Mouse (Mus musculus): ENCODE measurements around the gene Pip5k1c.

The Pip5k1c gene

GRCm38 (mm10) chr10:81323791-81324530 lies 31.2 kb downstream of the Pip5k1c start:
- DNase-seq (ENCODE audit: extremely low spot score): no peak

- DNase-seq (ENCODE audit: extremely low spot score): no peak
Observed at GRCm38 (mm10) chr10:81325176-81325575, 32.4 kb downstream of the Pip5k1c start.

- DNase-seq (ENCODE audit: extremely low spot score): no peak
Observed at GRCm38 (mm10) chr10:81325781-81326180, 33.0 kb downstream of the Pip5k1c start.

- no peak for DNase-seq (ENCODE audit: extremely low spot score)
Observed at GRCm38 (mm10) chr10:81326858-81327257, 34.1 kb downstream of the Pip5k1c start.

GRCm38 (mm10) chr10:81327959-81328358 lies 35.2 kb downstream of the Pip5k1c start:
- DNase-seq (ENCODE audit: extremely low spot score): no peak

GRCm38 (mm10) chr10:81328386-81328785 lies 35.6 kb downstream of the Pip5k1c start, which contains the start of gene Tbxa2r:
Gene Tbxa2r (plus strand): TSS chr10:81328731.
- DNase-seq (ENCODE audit: extremely low spot score): no peak

- DNase-seq (ENCODE audit: extremely low spot score): no peak
Observed at GRCm38 (mm10) chr10:81329194-81329975, 36.6 kb downstream of the Pip5k1c start.

- DNase-seq (ENCODE audit: extremely low spot score): no peak
Observed at GRCm38 (mm10) chr10:81330007-81330406, 37.2 kb downstream of the Pip5k1c start.

- DNase-seq (ENCODE audit: extremely low spot score): no peak
Observed at GRCm38 (mm10) chr10:81332277-81332676, 39.5 kb downstream of the Pip5k1c start.

- DNase-seq (ENCODE audit: extremely low spot score): no peak
Observed at GRCm38 (mm10) chr10:81334324-81334723, 41.6 kb downstream of the Pip5k1c start.

GRCm38 (mm10) chr10:81335393-81336340 lies 42.9 kb downstream of the Pip5k1c start:
- peak; percentile 74 for DNase-seq (ENCODE audit: extremely low spot score)

GRCm38 (mm10) chr10:81336558-81336957 lies 43.8 kb downstream of the Pip5k1c start:
- DNase-seq (ENCODE audit: extremely low spot score): no peak

GRCm38 (mm10) chr10:81340551-81341332 lies 48.0 kb downstream of the Pip5k1c start:
- DNase-seq (ENCODE audit: extremely low spot score): no peak

GRCm38 (mm10) chr10:81341333-81341949 lies 48.7 kb downstream of the Pip5k1c start:
- DNase-seq (ENCODE audit: extremely low spot score): peak; percentile 68

GRCm38 (mm10) chr10:81342686-81343505 lies 50.1 kb downstream of the Pip5k1c start, which contains the start of gene Gipc3:
Gene Gipc3 (minus strand): TSS chr10:81343266.
- DNase-seq (ENCODE audit: extremely low spot score): no peak

- no peak for DNase-seq (ENCODE audit: extremely low spot score)
Observed at GRCm38 (mm10) chr10:81344421-81345161, 51.8 kb downstream of the Pip5k1c start.

- no peak for DNase-seq (ENCODE audit: extremely low spot score)
Observed at GRCm38 (mm10) chr10:81345162-81345534, 52.4 kb downstream of the Pip5k1c start.

- peak; percentile 83 for DNase-seq (ENCODE audit: extremely low spot score)
Observed at GRCm38 (mm10) chr10:81346453-81347067, 53.8 kb downstream of the Pip5k1c start.

All from embryo, embryonic 9.5 days (tissue).